Mouse (Mus musculus) right cerebral cortex, postnatal 4 days (tissue): ENCODE data around the gene Cnnm2.
"Not testable (repeated sequence)": the region's sequence is repeated elsewhere in the genome, so short reads cannot be mapped to it uniquely, and the experiment has no call there.

Experiments used
- DNase-seq: peaks from one replicate; pipeline ENCODE4 v3.0.0-alpha.2; 2022

Gene Cnnm2

GRCm38 (mm10) chr19:46760375-46761160 is 828 bp upstream of the Cnnm2 start:
- peak; percentile 91 for DNase-seq

- no peak for DNase-seq
Observed at GRCm38 (mm10) chr19:46761971-46762290, 535 bp downstream of the Cnnm2 start.

GRCm38 (mm10) chr19:46762291-46762991 is 1.0 kb downstream of the Cnnm2 start:
- peak; percentile 38 for DNase-seq

GRCm38 (mm10) chr19:46762992-46763342 is 1.6 kb downstream of the Cnnm2 start:
- DNase-seq, result no peak

GRCm38 (mm10) chr19:46763356-46763755 is 2.0 kb downstream of the Cnnm2 start:
- DNase-seq, result no peak

GRCm38 (mm10) chr19:46763932-46764762 is 2.8 kb downstream of the Cnnm2 start:
- no peak for DNase-seq

GRCm38 (mm10) chr19:46764763-46765117 is 3.3 kb downstream of the Cnnm2 start:
- no peak for DNase-seq

GRCm38 (mm10) chr19:46766125-46766524 is 4.7 kb downstream of the Cnnm2 start:
- DNase-seq, result no peak

GRCm38 (mm10) chr19:46769759-46770158 is 8.4 kb downstream of the Cnnm2 start:
- DNase-seq, result no peak

- DNase-seq, result no peak
Observed at GRCm38 (mm10) chr19:46771801-46772200, 10.4 kb downstream of the Cnnm2 start.

- DNase-seq, result no peak
Observed at GRCm38 (mm10) chr19:46776391-46776790, 15.0 kb downstream of the Cnnm2 start.

- no peak for DNase-seq
Observed at GRCm38 (mm10) chr19:46776850-46777249, 15.5 kb downstream of the Cnnm2 start.

GRCm38 (mm10) chr19:46777928-46778680 is 16.7 kb downstream of the Cnnm2 start:
- no peak for DNase-seq

- not testable (repeated sequence) for DNase-seq
Observed at GRCm38 (mm10) chr19:46779130-46779529, 17.7 kb downstream of the Cnnm2 start.

GRCm38 (mm10) chr19:46784038-46784437 is 22.6 kb downstream of the Cnnm2 start:
- no peak for DNase-seq

GRCm38 (mm10) chr19:46784502-46784901 is 23.1 kb downstream of the Cnnm2 start:
- DNase-seq, result no peak

GRCm38 (mm10) chr19:46785633-46786032 is 24.2 kb downstream of the Cnnm2 start:
- no peak for DNase-seq

GRCm38 (mm10) chr19:46789782-46790181 is 28.4 kb downstream of the Cnnm2 start:
- DNase-seq, result no peak

- no peak for DNase-seq
Observed at GRCm38 (mm10) chr19:46791360-46791759, 30.0 kb downstream of the Cnnm2 start.

GRCm38 (mm10) chr19:46791921-46792320 is 30.5 kb downstream of the Cnnm2 start:
- DNase-seq, result no peak

GRCm38 (mm10) chr19:46792480-46792879 is 31.1 kb downstream of the Cnnm2 start:
- DNase-seq, result no peak

GRCm38 (mm10) chr19:46794181-46794580 is 32.8 kb downstream of the Cnnm2 start:
- no peak for DNase-seq
